Mouse (Mus musculus) cerebellum, postnatal 14 days (tissue): ENCODE data around the gene Nova2.

Experiments used
- DNase-seq, 2 experiments: peaks; one replicate each; pipeline ENCODE4 v3.0.0; 2021; ENCODE audit warnings: mixed read lengths in 2 of 2

Nova2 gene

GRCm38 (mm10) chr7:19014452-19014851, 88.8 kb downstream of the Nova2 start:
- DNase-seq: no peak
